Mouse (Mus musculus) gastrocnemius, postnatal 10 days (tissue): ENCODE data around the gene Raly. TPM values are rescaled to one million over a fixed set of nuclear protein-coding genes. Genes with fewer than 3 reads are reported as not detected.

ENCODE experiments used
- DNase-seq: peaks from one replicate; pipeline ENCODE4 v3.0.0; 2021; ENCODE audit warnings: mixed read lengths
- total RNA-seq, 2 experiments: library from RNA; stranded (reverse); gene quantifications; 2 replicates each; pipeline ENCODE4 v1.2.3; 2021

Gene Raly
- total RNA-seq, 2 experiments from 2014 or later, result 129 to 134 TPM

GRCm38 (mm10) chr2:154782856-154783650, 7.8 kb upstream of the Raly start:
- DNase-seq, result no peak

GRCm38 (mm10) chr2:154785284-154785683, 5.6 kb upstream of the Raly start:
- no peak for DNase-seq

GRCm38 (mm10) chr2:154786187-154786586, 4.7 kb upstream of the Raly start:
- DNase-seq, result no peak

GRCm38 (mm10) chr2:154786776-154787175, 4.1 kb upstream of the Raly start:
- no peak for DNase-seq

- no peak for DNase-seq
Observed at GRCm38 (mm10) chr2:154789381-154789780, 1.5 kb upstream of the Raly start.

GRCm38 (mm10) chr2:154789977-154790655, 780 bp upstream of the Raly start:
- no peak for DNase-seq

- peak; percentile 82 for DNase-seq
Observed at GRCm38 (mm10) chr2:154791661-154792642, 1.1 kb downstream of the Raly start.

GRCm38 (mm10) chr2:154803372-154803771, 12.5 kb downstream of the Raly start:
- DNase-seq, result no peak

- no peak for DNase-seq
Observed at GRCm38 (mm10) chr2:154803845-154804244, 12.9 kb downstream of the Raly start.

- no peak for DNase-seq
Observed at GRCm38 (mm10) chr2:154807689-154808088, 16.8 kb downstream of the Raly start.

GRCm38 (mm10) chr2:154809107-154809762, 18.3 kb downstream of the Raly start:
- no peak for DNase-seq

GRCm38 (mm10) chr2:154810821-154811220, 19.9 kb downstream of the Raly start:
- no peak for DNase-seq

GRCm38 (mm10) chr2:154813426-154813825, 22.5 kb downstream of the Raly start:
- no peak for DNase-seq

- no peak for DNase-seq
Observed at GRCm38 (mm10) chr2:154817089-154817488, 26.2 kb downstream of the Raly start.

- DNase-seq, result peak; percentile 40
Observed at GRCm38 (mm10) chr2:154817788-154818187, 26.9 kb downstream of the Raly start.

GRCm38 (mm10) chr2:154818599-154818998, 27.7 kb downstream of the Raly start:
- DNase-seq, result no peak

- no peak for DNase-seq
Observed at GRCm38 (mm10) chr2:154820346-154820745, 29.4 kb downstream of the Raly start.

GRCm38 (mm10) chr2:154826054-154826538, 35.2 kb downstream of the Raly start:
- DNase-seq, result no peak

- DNase-seq, result no peak
Observed at GRCm38 (mm10) chr2:154827521-154827920, 36.6 kb downstream of the Raly start.

GRCm38 (mm10) chr2:154832471-154832870, 41.6 kb downstream of the Raly start:
- DNase-seq, result no peak

GRCm38 (mm10) chr2:154834149-154834865, 43.4 kb downstream of the Raly start:
- no peak for DNase-seq
